Mouse (Mus musculus): Measurements from ENCODE around the gene Tgoln1.

Tgoln1 gene

GRCm38 (mm10) chr6:72627276-72627675 is 10.5 kb upstream of the Tgoln1 start:
- no peak for DNase-seq

GRCm38 (mm10) chr6:72626391-72626790 is 9.6 kb upstream of the Tgoln1 start:
- no peak for DNase-seq

DNA sequence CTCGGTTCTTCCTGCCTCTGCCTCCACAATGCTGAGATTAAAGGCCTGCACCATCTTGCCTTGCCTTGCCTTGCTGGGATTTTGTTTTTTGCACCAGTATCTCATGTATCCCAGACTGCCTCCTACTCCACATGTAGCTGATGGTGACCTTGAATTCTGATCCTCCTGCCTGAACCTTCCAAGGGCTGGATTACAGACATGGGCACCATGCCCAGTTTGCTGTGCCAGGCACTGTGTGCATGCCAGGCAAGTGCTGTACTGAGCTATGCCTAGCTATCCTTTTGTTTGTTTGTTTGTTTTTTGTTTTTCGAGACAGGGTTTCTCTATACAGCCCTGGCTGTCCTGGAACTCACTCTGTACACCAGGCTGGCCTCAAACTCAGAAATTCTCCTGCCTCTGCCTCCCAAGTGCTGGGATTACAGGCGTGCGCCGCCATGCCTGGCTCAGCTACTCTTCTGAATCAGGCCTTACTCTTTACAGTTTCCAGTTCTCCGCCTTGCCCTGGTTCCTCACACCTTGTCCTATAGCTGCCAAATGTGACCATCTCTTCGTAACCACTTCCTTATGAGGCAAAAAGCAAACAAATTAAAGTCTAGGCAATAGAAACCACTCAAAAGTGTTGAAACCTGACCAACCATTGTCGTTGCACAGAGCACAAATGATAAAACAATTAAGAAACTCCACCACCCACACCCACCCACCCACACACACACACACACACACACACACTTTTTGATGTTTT is 7.0 kb upstream of the Tgoln1 start:
- DNase-seq, result no peak

GRCm38 (mm10) chr6:72622917-72623316 is 6.1 kb upstream of the Tgoln1 start:
- no peak for DNase-seq

DNA sequence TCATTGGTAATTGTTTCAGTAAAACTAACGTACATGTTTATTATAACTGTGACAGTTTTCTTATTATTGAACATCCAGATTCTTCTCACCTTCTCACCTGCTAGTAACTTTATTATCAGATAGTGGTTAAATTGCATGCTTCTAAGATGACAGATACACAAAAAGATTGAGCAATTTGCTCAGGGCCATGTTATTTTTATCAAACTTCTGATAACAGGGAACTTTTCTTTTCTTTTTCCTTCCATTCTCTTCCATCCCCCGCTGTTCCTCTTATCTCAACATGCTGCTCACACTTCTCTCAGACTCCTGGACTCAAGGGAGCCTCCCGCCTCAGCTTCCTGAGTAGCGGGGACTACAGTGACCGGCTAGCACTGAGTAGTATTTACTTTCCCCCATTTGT is 4.1 kb upstream of the Tgoln1 start:
- DNase-seq, result no peak

GRCm38 (mm10) chr6:72619734-72620532 is 3.1 kb upstream of the Tgoln1 start:
- no peak for DNase-seq

DNA sequence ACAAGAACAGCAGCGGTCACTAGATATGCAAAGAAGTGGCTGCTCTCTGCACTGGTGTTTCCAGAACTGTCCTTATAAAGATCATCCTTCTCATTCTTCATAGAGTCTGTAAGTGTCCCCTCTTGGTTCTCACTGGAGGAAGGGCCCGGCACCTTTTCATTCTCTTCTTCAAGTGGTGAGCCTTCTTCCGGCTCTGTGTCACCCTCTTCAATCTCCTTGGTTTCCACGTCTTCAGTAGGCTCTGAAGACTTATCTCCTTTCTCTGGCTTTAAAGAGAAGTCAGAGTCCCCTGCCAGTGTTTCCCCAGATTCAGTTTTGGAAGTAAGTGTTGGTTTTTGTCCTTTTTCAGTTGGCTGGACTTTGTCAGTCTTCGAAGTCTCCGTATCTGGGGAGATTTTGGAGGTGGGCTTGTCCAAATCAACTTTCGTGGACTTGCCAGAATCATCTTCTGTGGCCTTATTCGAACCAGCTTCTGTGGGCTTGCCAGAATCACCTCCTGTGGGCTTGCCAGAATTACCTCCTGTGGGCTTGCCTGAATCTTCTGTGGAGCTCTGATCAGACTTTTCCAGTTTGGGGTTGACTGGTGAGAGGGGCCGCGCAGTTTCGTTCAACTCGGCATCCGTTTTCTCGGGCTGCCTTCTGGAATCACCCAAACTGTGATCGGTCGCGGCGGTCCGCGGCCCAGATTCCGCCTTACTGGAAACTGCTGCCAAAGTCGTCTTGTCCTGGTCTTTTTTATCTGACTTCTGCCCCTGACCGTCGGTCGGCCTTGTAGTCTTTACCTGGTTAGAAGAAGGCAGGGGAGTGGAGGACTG is 1.0 kb downstream of the Tgoln1 start:
- no peak for DNase-seq

- DNase-seq, result no peak
These were observed 1.6 kb downstream of the Tgoln1 start for GRCm38 (mm10) chr6:72615151-72615550.

DNA sequence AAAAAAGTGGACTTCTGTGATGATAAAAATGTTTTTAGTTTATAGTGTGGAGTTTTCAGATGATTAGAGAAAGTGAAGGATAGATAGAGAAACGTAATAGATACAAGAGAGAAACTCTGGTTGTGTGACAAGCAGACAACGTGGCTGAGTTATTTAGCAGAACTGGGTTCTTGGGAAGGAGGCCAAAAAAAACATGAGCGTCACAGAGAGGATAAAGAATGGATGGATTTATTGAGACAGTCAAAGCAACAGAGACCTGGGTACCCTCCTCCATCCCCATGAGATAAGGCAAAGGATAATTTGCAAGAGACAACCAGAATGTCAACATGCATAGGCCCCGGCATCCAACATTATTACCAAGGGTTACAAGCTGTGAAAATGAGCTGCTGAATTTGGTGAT is 6.5 kb downstream of the Tgoln1 start:
- DNase-seq, result no peak

DNA sequence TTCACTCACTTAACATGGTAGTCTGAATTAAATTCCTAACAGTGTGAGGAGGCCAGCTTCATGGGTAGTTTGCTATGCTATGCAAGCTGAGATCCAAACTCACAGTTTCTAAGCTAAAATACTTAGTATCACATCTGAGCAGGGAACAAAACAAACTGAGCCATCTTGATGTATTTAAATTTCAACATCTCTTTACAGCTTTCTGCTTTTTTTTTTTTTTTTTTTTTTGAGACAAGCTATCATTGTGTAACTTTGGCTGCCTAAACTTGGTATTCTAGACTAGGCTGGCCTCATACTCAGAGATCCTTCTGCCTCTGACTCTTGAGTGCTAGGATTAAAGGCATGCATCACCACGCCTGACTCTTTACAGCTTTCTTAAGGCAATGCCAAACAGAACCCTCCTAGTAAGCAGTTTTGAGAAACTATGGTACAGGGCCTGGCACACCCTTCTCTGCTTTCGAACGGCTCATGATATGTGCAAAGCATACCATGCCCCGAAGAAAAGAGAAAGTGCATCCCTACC is 8.1 kb downstream of the Tgoln1 start:
- no peak for DNase-seq

DNA sequence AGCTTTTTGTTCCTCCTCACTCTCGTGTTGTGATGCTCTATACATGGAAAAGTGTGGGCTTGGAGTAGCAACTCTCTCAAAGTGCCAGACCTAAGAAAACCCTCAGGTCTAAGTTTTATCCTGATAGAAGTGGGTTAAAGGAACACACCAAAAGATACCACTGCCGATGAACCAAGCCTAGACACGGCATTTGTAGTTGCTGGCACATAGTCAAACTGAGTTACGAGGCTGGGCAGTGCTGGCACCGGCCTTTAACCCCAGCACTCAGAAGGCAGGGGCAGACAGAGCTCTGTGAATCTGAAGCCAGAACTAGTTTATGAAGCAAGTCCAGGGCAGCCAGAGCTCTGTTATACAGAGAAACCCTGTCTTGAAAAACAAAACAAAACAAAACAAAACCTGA is 9.1 kb downstream of the Tgoln1 start:
- DNase-seq, result no peak

DNA sequence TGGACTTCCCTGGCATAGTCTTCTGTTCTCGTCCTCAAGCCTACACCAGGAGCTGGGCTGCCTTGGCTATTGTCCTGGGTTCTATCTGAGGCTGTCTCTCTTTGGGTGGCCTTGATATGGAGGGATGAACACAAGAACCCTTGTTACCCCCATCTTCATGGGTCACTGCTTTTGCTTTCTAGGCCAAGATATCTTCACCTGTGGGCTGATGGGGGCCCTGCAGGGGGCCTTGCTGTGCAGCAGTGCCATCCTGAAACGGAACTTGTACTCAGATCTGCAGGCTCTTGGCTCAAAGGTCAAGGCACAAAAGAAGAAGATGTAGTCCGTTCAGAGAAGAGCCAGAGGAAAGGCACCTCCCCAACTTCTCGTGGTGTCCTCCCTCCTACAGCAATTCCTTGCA is 9.7 kb downstream of the Tgoln1 start:
- DNase-seq, result no peak

DNA sequence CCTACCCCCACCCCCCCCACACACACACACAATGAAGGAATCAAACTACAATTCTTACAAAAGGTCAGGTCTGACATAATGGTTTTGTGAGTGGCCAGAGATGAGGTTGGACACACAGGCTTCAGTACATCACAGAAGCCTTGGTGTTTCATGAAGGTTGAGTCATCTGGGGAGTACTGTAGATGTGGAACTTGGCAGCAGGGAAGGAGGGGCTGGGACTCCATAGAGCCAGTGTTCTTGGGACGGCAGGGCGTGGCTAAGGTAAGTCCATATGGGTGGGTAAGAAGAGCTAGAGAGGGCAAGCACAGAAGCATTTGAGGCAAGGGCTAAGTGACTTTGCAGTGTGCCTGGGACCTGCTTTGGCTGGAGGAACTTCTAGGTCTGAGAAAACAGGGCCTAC is 12.7 kb downstream of the Tgoln1 start:
- DNase-seq, result no peak

GRCm38 (mm10) chr6:72601732-72602131 is 15.1 kb downstream of the Tgoln1 start:
- peak; percentile 96 for DNase-seq

DNA sequence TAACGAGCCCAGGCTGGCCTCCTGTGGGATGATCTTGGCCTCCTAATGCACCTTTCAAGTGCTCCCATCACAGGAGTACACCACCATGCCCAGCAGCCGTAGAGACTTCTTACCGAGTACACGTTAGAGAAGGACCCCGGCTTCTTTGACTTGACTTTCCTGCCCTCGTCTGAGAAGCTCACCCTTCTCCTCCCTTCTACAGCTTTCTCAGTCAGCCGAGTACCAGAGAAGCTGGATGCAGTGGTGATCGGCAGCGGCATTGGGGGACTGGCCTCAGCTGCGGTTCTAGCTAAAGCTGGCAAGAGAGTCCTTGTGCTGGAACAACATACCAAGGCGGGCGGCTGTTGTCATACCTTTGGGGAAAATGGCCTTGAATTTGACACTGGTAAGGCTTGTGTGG is 16.0 kb downstream of the Tgoln1 start:
- peak; percentile 91 for DNase-seq

DNA sequence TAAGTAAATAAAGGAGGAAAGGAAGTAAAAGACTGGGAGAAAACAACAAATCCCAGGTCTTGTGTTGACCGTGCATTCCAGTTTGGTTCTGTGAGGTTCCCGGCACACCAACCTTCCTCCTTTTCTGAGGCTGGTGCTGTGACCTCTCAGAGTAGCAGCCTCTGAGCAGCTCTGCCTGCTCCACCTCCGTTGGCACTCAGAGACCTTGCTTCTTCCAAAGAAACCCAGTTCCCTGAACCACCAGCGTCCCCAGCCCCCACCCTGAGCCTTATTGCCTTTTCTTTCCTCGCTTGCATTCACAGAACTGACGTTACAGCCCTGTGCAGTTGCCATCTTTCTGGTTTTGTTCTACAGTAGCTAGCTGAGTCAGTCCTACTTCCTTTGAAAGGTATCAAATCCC is 16.6 kb downstream of the Tgoln1 start:
- DNase-seq, result no peak

- no peak for DNase-seq
These were observed 17.8 kb downstream of the Tgoln1 start for GRCm38 (mm10) chr6:72598791-72599557.

DNA sequence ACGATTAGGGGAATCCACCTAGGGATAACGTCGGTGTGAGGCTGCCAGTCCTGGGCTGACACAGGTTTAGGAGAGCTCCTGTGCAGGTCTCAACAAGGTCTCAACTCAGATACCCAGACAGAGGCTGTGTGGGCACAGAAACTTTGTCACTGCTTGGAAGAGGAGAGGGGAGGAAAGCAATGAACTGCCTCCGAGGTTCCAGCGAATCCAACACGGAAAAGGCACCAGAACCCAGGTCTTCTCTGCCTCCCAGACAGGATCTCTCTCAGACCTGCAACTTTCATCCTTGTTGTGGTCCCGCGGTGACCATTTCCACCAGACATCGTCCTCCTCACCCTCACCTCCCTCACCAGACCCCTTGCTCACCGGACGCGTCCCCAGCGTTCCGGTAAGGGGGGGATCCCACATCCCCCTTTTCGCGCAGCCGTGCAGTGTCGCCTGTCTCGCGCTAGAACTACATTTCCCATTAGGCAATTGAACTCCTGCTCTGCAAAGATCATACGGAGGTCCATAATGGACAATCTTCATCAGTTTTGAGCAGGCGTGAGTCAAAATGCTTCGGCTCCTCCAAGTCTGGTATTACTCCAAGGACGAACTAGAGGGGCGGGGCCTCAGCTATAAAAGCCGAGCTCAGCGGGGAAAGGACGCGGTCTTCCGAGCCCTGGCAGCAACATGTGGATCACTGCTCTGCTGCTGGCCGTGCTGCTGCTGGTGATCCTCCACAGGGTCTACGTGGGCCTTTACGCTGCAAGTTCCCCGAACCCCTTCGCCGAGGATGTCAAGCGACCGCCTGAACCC is 18.6 kb downstream of the Tgoln1 start, which contains the start of the genes Elmod3 and Retsat:
Gene Elmod3 (minus strand): TSS at position 458 of the 798 bp plus-strand sequence.
Gene Retsat (plus strand): TSS at position 520 of the 798 bp plus-strand sequence.
- DNase-seq, result peak; percentile 99

DNA sequence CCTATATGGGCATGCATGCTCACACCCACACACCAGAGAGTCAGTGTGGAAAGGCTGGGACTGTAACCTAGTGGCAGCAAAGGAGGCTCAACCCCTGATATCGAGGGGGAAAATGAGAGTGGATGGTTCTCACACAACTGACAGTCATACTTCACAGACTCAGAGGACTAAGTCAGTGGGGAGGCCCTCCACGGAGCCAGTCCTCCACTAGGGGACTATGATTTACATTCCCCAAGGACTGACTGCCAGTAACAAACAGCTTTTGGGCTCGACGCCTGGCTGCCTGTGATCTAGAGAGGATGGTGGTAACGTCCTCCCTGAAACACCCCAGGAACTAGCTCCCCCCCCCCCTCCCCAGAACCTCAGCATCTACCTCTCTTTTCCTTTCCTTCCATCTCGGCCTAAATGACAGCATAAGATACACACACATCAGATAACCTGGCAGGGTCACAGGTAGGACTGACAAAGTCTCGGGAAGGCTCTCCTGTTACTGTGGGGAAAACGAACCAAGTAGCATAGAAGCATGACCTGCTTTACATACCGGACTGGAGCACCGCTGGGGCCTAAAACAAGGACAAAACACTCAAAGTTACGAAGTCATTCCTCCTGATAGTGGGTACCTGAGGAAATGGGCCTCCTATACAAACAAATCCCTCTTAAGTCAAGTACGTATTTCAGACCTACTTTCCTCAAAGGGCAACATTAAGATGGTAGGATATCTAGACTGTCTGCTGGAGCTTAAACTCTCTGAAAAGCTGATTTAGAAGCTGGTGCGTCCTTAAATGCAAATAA is 19.5 kb downstream of the Tgoln1 start:
- DNase-seq, result peak; percentile 96

DNA sequence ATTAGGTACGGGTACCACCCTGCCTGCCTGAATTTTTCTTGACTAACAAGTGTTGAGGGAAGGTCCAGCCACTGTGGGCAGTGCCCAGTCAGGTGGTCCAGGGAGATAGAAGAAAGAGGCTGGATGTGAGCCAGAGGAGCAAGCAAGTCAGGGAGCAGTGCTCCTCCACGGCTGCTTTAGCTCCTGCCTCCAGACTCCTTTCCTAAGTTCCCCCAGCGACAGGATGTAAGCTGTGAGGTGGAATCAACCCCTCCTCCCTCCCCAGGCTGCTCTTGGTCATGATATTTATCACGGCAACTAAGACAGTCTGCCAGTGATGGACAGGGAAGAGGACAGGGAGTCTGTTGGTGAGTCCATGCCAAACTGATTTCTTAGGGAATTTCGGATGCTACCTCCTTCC is 22.9 kb downstream of the Tgoln1 start:
- peak; percentile 94 for DNase-seq

Measured in heart, adult 11 months (tissue).